Comparison of ENCODE assay signal across 8 mouse cellular contexts in the genomic region with DNA sequence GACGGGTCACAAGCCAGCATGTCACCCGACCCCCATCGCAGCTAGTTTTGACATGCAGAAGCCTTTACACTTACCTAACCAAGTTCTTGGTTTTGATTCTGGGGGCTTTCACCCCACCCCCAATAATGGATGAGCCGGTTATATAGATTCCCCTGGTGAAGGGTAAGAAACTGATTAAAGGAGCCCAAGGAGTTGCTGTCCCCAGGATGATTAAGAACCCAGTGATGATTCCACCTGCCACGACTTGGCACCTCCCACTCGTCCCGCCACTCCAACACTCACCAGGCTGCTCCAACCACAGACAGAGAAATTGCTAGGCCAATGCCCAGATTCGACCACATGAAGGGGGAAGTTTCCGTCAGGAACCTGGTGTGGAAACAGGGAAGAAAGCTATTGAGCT. TPM values are rescaled to one million over a fixed set of nuclear protein-coding genes. Genes with fewer than 3 reads are reported as not detected.
A peak's percentile ranks its signal among the peaks of the same experiment; 100 is the strongest.
DNase-seq lines count a peak whose midpoint lies in the region; ATAC-seq lines count a peak whose summit lies in the region.

No protein-coding gene starts in this region.

- H3K4me2 ChIP-seq in liver, embryonic 12.5 days, result peak overlapping the region; percentile 94

- H3K27me3 ChIP-seq in liver, embryonic 12.5 days (replicated peaks), result peaks cover 29% of the 10 kb centered on the region

- peak; percentile 64 for DNase-seq in cerebellum, adult 9-10 months
- no peak for DNase-seq in cerebellum, postnatal 25 days
- DNase-seq in right cerebral cortex, adult 18-20 months, result peak; percentile 40
- DNase-seq in right cerebral cortex, postnatal 10 days (ENCODE audit: low spot score in 2 of 2), result no peak
- no peak for DNase-seq in natural killer cell, adult 2 months (ENCODE audit: low spot score in 2 of 2)
- no peak for DNase-seq in gastrocnemius, adult 18-20 months (ENCODE audit: low spot score)
- DNase-seq in kidney, adult 8-10 months, result no peak

- H3K4me3 ChIP-seq in liver, embryonic 12.5 days, result peak overlapping the region; percentile 99

- H3K27ac ChIP-seq in liver, embryonic 12.5 days, result peak overlapping the region; percentile 91

- no peaks in the 10 kb centered on the region for H3K9me3 ChIP-seq in liver, embryonic 12.5 days (replicated peaks)

- no peak for ATAC-seq in liver, embryonic 12.5 days

- WGBS in liver, embryonic 12.5 days (ENCODE audit: insufficient replicate concordance), result 69% methylated on average over 9 of the region's 9 CpGs

- H3K36me3 ChIP-seq in liver, embryonic 12.5 days, result peaks cover 49% of the 10 kb centered on the region

- H3K4me1 ChIP-seq in liver, embryonic 12.5 days, result peaks cover 59% of the 10 kb centered on the region

- peak overlapping the region; percentile 97 for H3K9ac ChIP-seq in liver, embryonic 12.5 days

RNA-seq across cellular contexts. Expression of a gene that starts 1.1 kb away (rescaled TPM):
- polyA plus RNA-seq in liver, embryonic 12.5 days (2016; fragmentation: Nextera tagmentation; extraction: Ambion mirVana), result 180 and 198 TPM in 2 replicates
- total RNA-seq in gastrocnemius, adult 18-20 months (2021), result 10 to 100 TPM; 82.2 to 83.6 TPM

RNA-seq across cellular contexts. Expression of a gene that starts 2.7 kb away (rescaled TPM):
- 5.2 and 5.7 TPM in 2 replicates for polyA plus RNA-seq in liver, embryonic 12.5 days (2016; fragmentation: Nextera tagmentation; extraction: Ambion mirVana)
- total RNA-seq in gastrocnemius, adult 18-20 months (2021), result 1 to 10 TPM; 1.8 to 2.0 TPM

RNA-seq across cellular contexts. Expression of a gene that starts 5.8 kb away (rescaled TPM):
- 15.5 and 15.8 TPM in 2 replicates for polyA plus RNA-seq in liver, embryonic 12.5 days (2016; fragmentation: Nextera tagmentation; extraction: Ambion mirVana)
- total RNA-seq in gastrocnemius, adult 18-20 months (2021), result 1 to 10 TPM; 3.1 to 3.2 TPM

RNA-seq across cellular contexts. Expression of a gene that starts 13.6 kb away (rescaled TPM):
- 1.7 and 2.0 TPM in 2 replicates for polyA plus RNA-seq in liver, embryonic 12.5 days (2016; fragmentation: Nextera tagmentation; extraction: Ambion mirVana)
- under 1 TPM in 1 of 2 experiments, not detected in 1; 0.52 TPM for total RNA-seq in gastrocnemius, adult 18-20 months (2021)

RNA-seq across cellular contexts. Expression of a gene that starts 28.8 kb away (rescaled TPM):
- polyA plus RNA-seq in liver, embryonic 12.5 days (2016; fragmentation: Nextera tagmentation; extraction: Ambion mirVana), result 35.6 and 36.2 TPM in 2 replicates
- 100 to 1,000 TPM; 262 to 289 TPM for total RNA-seq in gastrocnemius, adult 18-20 months (2021)

Comparison
In these comparisons a context has a peak if more than half of its experiments do, and no peak if none do; other contexts are left out.
1. DNase-seq: peak in cerebellum, adult 9-10 months (single experiment) and right cerebral cortex, adult 18-20 months (single experiment); none in cerebellum, postnatal 25 days (0 of 2), right cerebral cortex, postnatal 10 days (0 of 2), natural killer cell, adult 2 months (0 of 2), gastrocnemius, adult 18-20 months (single experiment) and kidney, adult 8-10 months (0 of 2).